Comparison of ENCODE assay signal across 9 mouse cellular contexts in genomic region chr11:38861622-38862345, GRCm38 (mm10).
DNase-seq lines count a peak whose midpoint lies in the region; ATAC-seq lines count a peak whose summit lies in the region.
"Had no signal": no experiment of that assay in that cellular context is flagged by ENCODE, and none has a peak within 500 bp of the region (broad histone marks: within the 10 kb centered on the region; RNA-seq: fewer than 3 reads in every experiment).

No protein-coding gene starts in this region.

- peak; percentile 1 for DNase-seq in embryo, embryonic 9.5 days (ENCODE audit: extremely low spot score)
- DNase-seq in frontal cortex, adult 2 months (ENCODE audit: extremely low spot score in 1 of 2, low spot score in 1 of 2): peak; percentile 35 to 66
- DNase-seq in layer of hippocampus, postnatal 25 days (ENCODE audit: extremely low spot score in 1 of 2, low spot score in 1 of 2): peak; percentile 11 to 25
- no peak for DNase-seq in heart, adult 18-20 months
- DNase-seq in kidney, adult 8-10 months: no peak
- no peak for DNase-seq in heart, adult 11 months
- DNase-seq: cerebellum, adult 11 months; kidney, adult 11 months had no signal

- peak; percentile 72; the same call in 1 of the 2 replicates for ATAC-seq in neural tube, embryonic 13.5 days (ENCODE audit: low read depth)

- H3K4me2 ChIP-seq in neural tube, embryonic 13.5 days: peak overlapping the region; percentile 36

- no peak overlapping the region for H3K27ac ChIP-seq in neural tube, embryonic 13.5 days (replicated peaks)

- H3K4me1 ChIP-seq in neural tube, embryonic 13.5 days (replicated peaks): peaks cover 6% of the 10 kb centered on the region

- no peak overlapping the region for H3K4me3 ChIP-seq in neural tube, embryonic 13.5 days

- H3K27me3 ChIP-seq in neural tube, embryonic 13.5 days: no peaks in the 10 kb centered on the region

- 13% methylated on average over 9 of the region's 9 CpGs for WGBS in neural tube, embryonic 13.5 days

- H3K9ac ChIP-seq in neural tube, embryonic 13.5 days: no peak overlapping the region

- no peaks in the 10 kb centered on the region for H3K36me3 ChIP-seq in neural tube, embryonic 13.5 days

- H3K9me3 ChIP-seq in neural tube, embryonic 13.5 days: no peaks in the 10 kb centered on the region

Comparison
In these comparisons a context has a peak if more than half of its experiments do, and no peak if none do; other contexts are left out.
1. DNase-seq: peak in embryo, embryonic 9.5 days (single experiment), frontal cortex, adult 2 months (2 of 2) and layer of hippocampus, postnatal 25 days (2 of 2); none in heart, adult 18-20 months (0 of 2), kidney, adult 8-10 months (0 of 2) and heart, adult 11 months (single experiment).